ENCODE assay signal across 8 mouse cellular contexts in the genomic region with DNA sequence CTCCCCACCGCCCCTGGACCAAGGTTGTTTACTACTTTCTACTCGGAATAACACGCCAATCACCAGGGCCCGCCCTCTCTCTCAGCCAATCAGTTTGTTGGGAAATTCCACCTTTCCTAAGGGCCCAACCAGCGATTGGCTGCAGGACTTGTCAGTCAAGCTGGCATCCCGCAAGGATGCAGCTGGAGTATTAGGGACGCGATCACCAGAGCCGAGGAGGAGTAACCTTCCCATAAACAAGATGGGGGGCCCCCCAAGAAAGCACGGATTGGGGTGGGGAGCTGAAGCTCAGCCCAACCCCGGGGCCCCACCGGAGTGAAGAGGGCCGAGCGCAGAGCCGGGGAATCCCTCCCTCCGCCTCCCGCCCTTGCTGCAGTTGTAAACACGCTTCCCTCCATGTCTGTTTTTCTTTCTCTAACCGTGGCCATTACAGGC.
A peak's percentile ranks its signal among the peaks of the same experiment; 100 is the strongest.
DNase-seq lines count a peak whose midpoint lies in the region; ATAC-seq and TF ChIP-seq lines count a peak whose summit lies in the region.

No protein-coding gene starts in this region.

- TF ChIP-seq EP300 in MEL (IDR thresholded peaks at IDR 0.05; ENCODE audit: low read depth in 1 of 2, low read length in 2 of 2), result no peak
- TF ChIP-seq EP300 in lung, postnatal 0 days (IDR thresholded peaks at IDR 0.05), result peak; percentile 67

- peak overlapping the region; percentile 74 for H3K4me2 ChIP-seq in lung, postnatal 0 days (replicated peaks; ENCODE audit: low read depth, low read length)

- WGBS in cerebellum, adult 2 months, result under 1% methylated on average over 19 of the region's 19 CpGs
- under 1% methylated on average over 19 of the region's 19 CpGs for WGBS in hindbrain, embryonic 10.5 days
- WGBS in lung, postnatal 0 days, result 0% methylated on average over 19 of the region's 19 CpGs

- no peak for TF ChIP-seq RAD21 in MEL (IDR thresholded peaks at IDR 0.05; ENCODE audit: low read depth, low read length)

- TF ChIP-seq CTCF in MEL (IDR thresholded peaks at IDR 0.05 in 2 of 3, conservative IDR thresholded peaks at IDR 0.05 in 1 of 3; ENCODE audit: control insufficient read depth in 1 of 3, insufficient read depth in 1 of 3, low read depth in 2 of 3, low read length in 3 of 3, poor library complexity in 1 of 3, severe bottlenecking in 1 of 3), result no peak
- no peak for TF ChIP-seq CTCF in cerebellum, adult 2 months (IDR thresholded peaks at IDR 0.05; ENCODE audit: borderline replicate concordance, insufficient read depth, low read depth, low read length)
- no peak for TF ChIP-seq CTCF in lung, postnatal 0 days (IDR thresholded peaks at IDR 0.05)

- peak overlapping the region; percentile 75 to 81 for H3K4me3 ChIP-seq in MEL (ENCODE audit: control insufficient read depth in 1 of 2, insufficient read depth in 1 of 2, low read depth in 2 of 2, low read length in 2 of 2)
- H3K4me3 ChIP-seq in cerebellum, adult 2 months (replicated peaks; ENCODE audit: insufficient read depth, low read depth, low read length), result peak overlapping the region; percentile 97
- H3K4me3 ChIP-seq in hindbrain, embryonic 10.5 days, result peak overlapping the region; percentile 76
- peak overlapping the region; percentile 60 for H3K4me3 ChIP-seq in lung, postnatal 0 days (ENCODE audit: low read depth, low read length)

- H3K27me3 ChIP-seq in MEL (ENCODE audit: control insufficient read depth in 1 of 2, insufficient read depth in 2 of 2, low read length in 2 of 2), result no peaks in the 10 kb centered on the region
- no peaks in the 10 kb centered on the region for H3K27me3 ChIP-seq in cerebellum, adult 2 months (ENCODE audit: control insufficient read depth, insufficient read depth, low read length)
- no peaks in the 10 kb centered on the region for H3K27me3 ChIP-seq in hindbrain, embryonic 10.5 days (ENCODE audit: insufficient read depth, poor library complexity, severe bottlenecking)
- no peaks in the 10 kb centered on the region for H3K27me3 ChIP-seq in lung, postnatal 0 days (replicated peaks; ENCODE audit: insufficient read depth, low read length)

- peaks cover 0 to 11% of the 10 kb centered on the region in 2 experiments; a peak in 2 of 4 replicates for H3K36me3 ChIP-seq in MEL (ENCODE audit: control insufficient read depth in 1 of 2, insufficient read depth in 2 of 2, low read length in 2 of 2)
- H3K36me3 ChIP-seq in hindbrain, embryonic 10.5 days, result no peaks in the 10 kb centered on the region
- H3K36me3 ChIP-seq in lung, postnatal 0 days (ENCODE audit: insufficient read depth, low read length), result no peaks in the 10 kb centered on the region

- no peaks in the 10 kb centered on the region for H3K9me3 ChIP-seq in MEL (replicated peaks; ENCODE audit: insufficient read depth, low read length)
- no peaks in the 10 kb centered on the region for H3K9me3 ChIP-seq in hindbrain, embryonic 10.5 days
- no peaks in the 10 kb centered on the region for H3K9me3 ChIP-seq in lung, postnatal 0 days (ENCODE audit: low read length)

- peak; percentile 97 for DNase-seq in MEL (ENCODE audit: low read depth, low spot score)
- DNase-seq in cerebellum, adult 2 months, result peak; percentile 99 to 100
- peak; percentile 100 for DNase-seq in forelimb bud, embryonic 11.5 days (ENCODE audit: low read depth, low spot score)
- DNase-seq in hindbrain, embryonic 10.5 days (ENCODE audit: low spot score), result peak; percentile 94
- peak; percentile 99 for DNase-seq in layer of hippocampus, adult 9-11 months
- DNase-seq in lung, postnatal 0 days (ENCODE audit: low spot score), result peak; percentile 97
- peak; percentile 94 for DNase-seq in ovary, postnatal 14 days (ENCODE audit: low spot score)
- peak; percentile 96 for DNase-seq in thymus, postnatal 14 days

- no peak for TF ChIP-seq POLR2A in MEL (IDR thresholded peaks at IDR 0.05; ENCODE audit: control insufficient read depth in 1 of 2, insufficient read depth in 1 of 2, low read depth in 1 of 2, low read length in 2 of 2, poor library complexity in 1 of 2)
- peak; percentile 64; the same call in 1 of the 2 replicates for TF ChIP-seq POLR2A in cerebellum, adult 2 months (IDR thresholded peaks at IDR 0.05; ENCODE audit: borderline replicate concordance, insufficient read depth, low read length)

- H3K4me1 ChIP-seq in MEL (ENCODE audit: control insufficient read depth in 1 of 2, insufficient read depth in 2 of 2, low read length in 2 of 2), result peaks cover 5 to 12% of the 10 kb centered on the region in 2 experiments; a peak in 3 of 4 replicates
- H3K4me1 ChIP-seq in cerebellum, adult 2 months (ENCODE audit: control insufficient read depth, insufficient read depth, low read length), result peaks cover 20% of the 10 kb centered on the region
- peaks cover 61% of the 10 kb centered on the region for H3K4me1 ChIP-seq in hindbrain, embryonic 10.5 days (replicated peaks)
- peaks cover 19% of the 10 kb centered on the region; the same call in 1 of the 2 replicates for H3K4me1 ChIP-seq in lung, postnatal 0 days (ENCODE audit: insufficient read depth, low read depth, low read length)

- H3K9ac ChIP-seq in MEL (ENCODE audit: control insufficient read depth, low read depth, low read length, poor library complexity, severe bottlenecking), result peak overlapping the region; percentile 55
- H3K9ac ChIP-seq in lung, postnatal 0 days (replicated peaks; ENCODE audit: low read depth), result peak overlapping the region; percentile 39

- H3K27ac ChIP-seq in MEL (ENCODE audit: control insufficient read depth, low read depth, low read length), result no peak overlapping the region
- peak overlapping the region; percentile 90 for H3K27ac ChIP-seq in cerebellum, adult 2 months (ENCODE audit: insufficient read depth, low read length)
- peak overlapping the region; percentile 90 for H3K27ac ChIP-seq in hindbrain, embryonic 10.5 days
- H3K27ac ChIP-seq in lung, postnatal 0 days (ENCODE audit: low read length), result peak overlapping the region; percentile 86

- peak; percentile 93 for ATAC-seq in lung, postnatal 0 days

- H3K79me2 ChIP-seq in MEL (ENCODE audit: control insufficient read depth, insufficient read depth, low read length, poor library complexity), result no peaks in the 10 kb centered on the region; the same call in 1 of the 2 replicates

TF ChIP-seq in MEL, 35 proteins besides CTCF, POLR2A, EP300 and RAD21:
- TF ChIP-seq CHD2 (IDR thresholded peaks at IDR 0.05; ENCODE audit: low read length), result peak; percentile 59; the same call in 1 of the 2 replicates
- TF ChIP-seq MAZ (IDR thresholded peaks at IDR 0.05; ENCODE audit: low read depth, low read length), result peak; percentile 14; the same call in 1 of the 2 replicates
- no peak for TF ChIP-seq NRF1 (IDR thresholded peaks at IDR 0.05; ENCODE audit: insufficient read depth, low read depth, low read length, poor library complexity, severe bottlenecking)
- peak; percentile 56; the same call in 1 of the 2 replicates for TF ChIP-seq SIN3A (IDR thresholded peaks at IDR 0.05; ENCODE audit: low read length)
